Mouse (Mus musculus) stomach, embryonic 15.5 days (tissue): ENCODE measurements around the gene Pdzd4. TPM values are rescaled to one million over a fixed set of nuclear protein-coding genes. Genes with fewer than 3 reads are reported as not detected.
A peak's percentile ranks its signal among the peaks of the same experiment; 100 is the strongest.

Source experiments
- ATAC-seq: fragments of 200-750 bp; cut with Nextera tagmentation; 2 replicates; pipeline ENCODE4 v1.8.0; 2017; ENCODE audit warnings: low read depth, moderate number of reproducible peaks, moderate TSS enrichment; ENCODE audit not compliant: insufficient read depth, low FRiP score
- H3K27ac ChIP-seq: fragments of 300-500 bp; sonication (generic); 2 replicates; pipeline ENCODE4 v1.5.1; 2015; ENCODE audit warnings: mild to moderate bottlenecking, inconsistent platforms
- H3K27me3 ChIP-seq: fragments of 300-500 bp; sonication (generic); replicated peaks from 2 replicates; pipeline ENCODE4 v1.6.1; 2015; ENCODE audit warnings: inconsistent platforms
- H3K36me3 ChIP-seq: fragments of 300-500 bp; sonication (generic); 2 replicates; pipeline ENCODE4 v1.6.1; 2015; ENCODE audit warnings: inconsistent platforms
- H3K4me1 ChIP-seq: fragments of 300-500 bp; sonication (generic); 2 replicates; pipeline ENCODE4 v1.6.1; 2015; ENCODE audit warnings: inconsistent platforms
- H3K4me2 ChIP-seq: fragments of 300-500 bp; sonication (generic); 2 replicates; pipeline ENCODE4 v1.6.1; 2015; ENCODE audit warnings: mild to moderate bottlenecking, inconsistent platforms
- H3K4me3 ChIP-seq: fragments of 300-500 bp; sonication (generic); replicated peaks from 2 replicates; pipeline ENCODE4 v1.5.1; 2015; ENCODE audit warnings: inconsistent platforms
- H3K9ac ChIP-seq: fragments of 300-500 bp; sonication (generic); 2 replicates; pipeline ENCODE4 v1.6.1; 2015; ENCODE audit warnings: inconsistent platforms
- H3K9me3 ChIP-seq: fragments of 300-500 bp; sonication (generic); 2 replicates; pipeline ENCODE4 v1.6.1; 2016; ENCODE audit warnings: inconsistent platforms
- WGBS: fragments of 180-500 bp; shearing (Covaris S2); methylation state at CpG from one replicate; pipeline ENCODE4 v1.1.7; 2015; 5-methylcytosine and 5-hydroxymethylcytosine counted together
- polyA plus RNA-seq: library from polyadenylated mRNA; unstranded; fragments of >200 nt; fragmentation: Nextera tagmentation; extraction: Ambion mirVana; gene quantifications from 2 replicates; pipeline ENCODE4 v1.2.1, GENCODE M21; 2015

The Pdzd4 gene
- polyA plus RNA-seq, 1 experiment from 2014 or later = 0.83 TPM

GRCm38 (mm10) chrX:73774802-73775483 is 49.8 kb downstream of the Pdzd4 start:
- H3K4me2 ChIP-seq = no peak overlapping the region
- 62% methylated on average over 10 of the region's 10 CpGs for WGBS
- no peak overlapping the region for H3K9ac ChIP-seq
- H3K4me1 ChIP-seq = 0 out of 2 replicates have a peak, but pooled peaks cover 4% of the 10 kb centered on the region
- peak overlapping the region; percentile 35; the same call in 1 of the 2 replicates for H3K27ac ChIP-seq
- H3K4me3 ChIP-seq = no peak overlapping the region
- 0 out of 2 replicates have a peak, but pooled peaks cover 2% of the 10 kb centered on the region for H3K36me3 ChIP-seq
- peak; percentile 61; the same call in 1 of the 2 replicates for ATAC-seq
- no peaks in the 10 kb centered on the region for H3K9me3 ChIP-seq
- H3K27me3 ChIP-seq = no peaks in the 10 kb centered on the region

GRCm38 (mm10) chrX:73774168-73774760 is 50.5 kb downstream of the Pdzd4 start, which contains the start of gene Srpk3:
Gene Srpk3, plus strand, starts transcription at chrX:73774405.
- Histone ChIP-seq H3K4me2 (no peak within 1 kb of the TSS), H3K27ac (peak within 1 kb of the TSS; percentile 35; the same call in 1 of the 2 replicates), H3K9me3 (no peaks in the 10 kb centered on the region), H3K4me1 (0 out of 2 replicates have a peak, but pooled peaks cover 4% of the 10 kb centered on the region), H3K9ac (no peak within 1 kb of the TSS), H3K27me3 (no peaks in the 10 kb centered on the region), H3K36me3 (no peaks in the 10 kb centered on the region), H3K4me3 (no peak within 1 kb of the TSS)
- no peak for ATAC-seq
- WGBS = 50% methylated on average over 9 of the region's 9 CpGs

- Histone ChIP-seq H3K27me3 (no peaks in the 10 kb centered on the region), H3K9me3 (no peaks in the 10 kb centered on the region), H3K4me2 (no peak overlapping the region), H3K4me1 (no peaks in the 10 kb centered on the region), H3K9ac (no peak overlapping the region), H3K36me3 (no peaks in the 10 kb centered on the region), H3K27ac (no peak overlapping the region), H3K4me3 (no peak overlapping the region)
- ATAC-seq = no peak
- WGBS = 58% methylated on average over 9 of the region's 9 CpGs
Observed at GRCm38 (mm10) chrX:73767267-73767666, 57.5 kb downstream of the Pdzd4 start.

GRCm38 (mm10) chrX:73765311-73765710 is 59.5 kb downstream of the Pdzd4 start:
- H3K4me2 ChIP-seq = no peak overlapping the region
- H3K36me3 ChIP-seq = no peaks in the 10 kb centered on the region
- H3K27me3 ChIP-seq = no peaks in the 10 kb centered on the region
- no peaks in the 10 kb centered on the region for H3K4me1 ChIP-seq
- no peaks in the 10 kb centered on the region for H3K9me3 ChIP-seq
- ATAC-seq = no peak
- no peak overlapping the region for H3K4me3 ChIP-seq
- H3K27ac ChIP-seq = no peak overlapping the region
- H3K9ac ChIP-seq = no peak overlapping the region
- WGBS = 75% methylated on average over 1 of the region's 1 CpGs

- H3K9me3 ChIP-seq = no peaks in the 10 kb centered on the region
- ATAC-seq = no peak
- H3K9ac ChIP-seq = no peak overlapping the region
- no peaks in the 10 kb centered on the region for H3K4me1 ChIP-seq
- no peak overlapping the region for H3K27ac ChIP-seq
- H3K27me3 ChIP-seq = no peaks in the 10 kb centered on the region; the same call in 1 of the 2 replicates
- H3K36me3 ChIP-seq = no peaks in the 10 kb centered on the region
- H3K4me3 ChIP-seq = no peak overlapping the region
- H3K4me2 ChIP-seq = no peak overlapping the region
- WGBS = 83% methylated on average over 13 of the region's 13 CpGs
Observed at GRCm38 (mm10) chrX:73758611-73759290, 66.0 kb downstream of the Pdzd4 start.

GRCm38 (mm10) chrX:73756334-73757140 is 68.2 kb downstream of the Pdzd4 start, which contains the start of gene Plxnb3:
Gene Plxnb3, plus strand, starts transcription at chrX:73757090.
- Histone ChIP-seq H3K4me2 (no peak within 1 kb of the TSS), H3K4me3 (no peak within 1 kb of the TSS), H3K9ac (no peak within 1 kb of the TSS), H3K9me3 (no peaks in the 10 kb centered on the region), H3K36me3 (no peaks in the 10 kb centered on the region), H3K4me1 (no peaks in the 10 kb centered on the region), H3K27ac (no peak within 1 kb of the TSS), H3K27me3 (no peaks in the 10 kb centered on the region; the same call in 1 of the 2 replicates)
- 78% methylated on average over 5 of the region's 5 CpGs for WGBS
- ATAC-seq = peak; percentile 35; the same call in 1 of the 2 replicates

GRCm38 (mm10) chrX:73748977-73749376 is 75.8 kb downstream of the Pdzd4 start:
- no peak overlapping the region for H3K4me3 ChIP-seq
- no peaks in the 10 kb centered on the region for H3K36me3 ChIP-seq
- no peaks in the 10 kb centered on the region for H3K27me3 ChIP-seq
- H3K4me2 ChIP-seq = no peak overlapping the region
- H3K9ac ChIP-seq = no peak overlapping the region
- no peaks in the 10 kb centered on the region for H3K9me3 ChIP-seq
- 100% methylated on average over 1 of the region's 1 CpGs for WGBS
- no peaks in the 10 kb centered on the region for H3K4me1 ChIP-seq
- no peak overlapping the region for H3K27ac ChIP-seq
- no peak for ATAC-seq

GRCm38 (mm10) chrX:73744774-73745481 is 79.8 kb downstream of the Pdzd4 start:
- WGBS = 60% methylated on average over 1 of the region's 1 CpGs
- Histone ChIP-seq H3K36me3 (no peaks in the 10 kb centered on the region), H3K27ac (no peak overlapping the region), H3K9ac (no peak overlapping the region), H3K4me2 (no peak overlapping the region), H3K4me3 (no peak overlapping the region), H3K9me3 (no peaks in the 10 kb centered on the region), H3K4me1 (no peaks in the 10 kb centered on the region), H3K27me3 (no peaks in the 10 kb centered on the region)
- ATAC-seq = no peak

Other genes with a start within 250 kb of the Pdzd4 start
- 15.0 and 16.9 TPM in 2 replicates for gene Dusp9, start 185.6 kb downstream of the Pdzd4 start, polyA plus RNA-seq
- gene Pnck, start 164.9 kb downstream of the Pdzd4 start, polyA plus RNA-seq = 17.7 and 20.4 TPM in 2 replicates
- 6.8 and 7.1 TPM in 2 replicates for gene Slc6a8, start 151.8 kb downstream of the Pdzd4 start, polyA plus RNA-seq
- gene Bcap31, start 108.8 kb downstream of the Pdzd4 start, polyA plus RNA-seq = 270 and 283 TPM in 2 replicates
- 18.6 and 19.5 TPM in 2 replicates for gene Abcd1, start 108.4 kb downstream of the Pdzd4 start, polyA plus RNA-seq
- gene Plxnb3, start 67.9 kb downstream of the Pdzd4 start, polyA plus RNA-seq = 0.67 and 0.68 TPM in 2 replicates
- gene Srpk3, start 50.6 kb downstream of the Pdzd4 start, polyA plus RNA-seq = 2.2 and 4.8 TPM in 2 replicates
- 202 and 211 TPM in 2 replicates for gene Idh3g, start 38.1 kb downstream of the Pdzd4 start, polyA plus RNA-seq
- 253 and 266 TPM in 2 replicates for gene Ssr4, start 37.9 kb downstream of the Pdzd4 start, polyA plus RNA-seq
- gene Avpr2, start 67.1 kb upstream of the Pdzd4 start, polyA plus RNA-seq = 0.21 and 0.22 TPM in 2 replicates
- 8.2 and 9.3 TPM in 2 replicates for gene L1cam, start 71.1 kb upstream of the Pdzd4 start, polyA plus RNA-seq
- gene Arhgap4, start 96.9 kb upstream of the Pdzd4 start, polyA plus RNA-seq = 4.5 and 5.7 TPM in 2 replicates
- 144 and 156 TPM in 2 replicates for gene Naa10, start 97.0 kb upstream of the Pdzd4 start, polyA plus RNA-seq
- 49.5 and 55.0 TPM in 2 replicates for gene Renbp, start 105.9 kb upstream of the Pdzd4 start, polyA plus RNA-seq
- gene Hcfc1, start 141.4 kb upstream of the Pdzd4 start, polyA plus RNA-seq = 40.8 and 46.8 TPM in 2 replicates
- gene Irak1, start 198.9 kb upstream of the Pdzd4 start, polyA plus RNA-seq = 68.3 and 71.1 TPM in 2 replicates